Mouse (Mus musculus) ES-E14 (cell line): ENCODE data around the gene Usf2.

Experiments used
- CHD2 ChIP-seq: IDR thresholded peaks from 2 replicates; pipeline ENCODE4 v1.6.1; 2014; ENCODE audit warnings: mild to moderate bottlenecking, low read depth, low read length, inconsistent platforms
- HCFC1 ChIP-seq: IDR thresholded peaks from 2 replicates; pipeline ENCODE4 v1.6.1; 2012; ENCODE audit warnings: low read length, inconsistent platforms, borderline replicate concordance; ENCODE audit not compliant: insufficient read depth

- TF ChIP-seq HCFC1 (no peak), CHD2 (no peak)
These were observed 25.1 kb upstream of the Usf2 start for GRCm38 (mm10) chr7:30981703-30982102.
